In the genomic region with DNA sequence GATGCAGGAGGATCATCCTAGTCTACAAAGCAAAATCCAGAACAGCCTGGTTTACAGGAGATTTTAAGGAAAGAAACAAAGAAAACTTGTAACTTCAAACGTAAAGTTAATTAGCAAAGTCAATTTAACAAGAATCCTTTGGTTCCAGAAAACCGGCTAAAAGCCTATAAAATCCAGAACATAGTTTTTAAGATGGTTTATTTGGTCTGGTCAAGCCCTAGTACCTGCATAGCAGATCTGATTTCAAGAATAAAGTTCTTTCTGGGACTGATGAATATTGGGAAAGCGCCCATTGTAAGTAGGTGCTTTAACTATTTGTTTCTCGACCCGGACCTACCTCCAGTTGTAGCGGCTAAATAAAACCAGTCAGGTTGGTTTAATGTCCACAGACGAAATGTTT, we compare ENCODE assay signal across 8 mouse cellular contexts. TPM values are rescaled to one million over a fixed set of nuclear protein-coding genes. Genes with fewer than 3 reads are reported as not detected.
DNase-seq lines count a peak whose midpoint lies in the region; ATAC-seq and TF ChIP-seq lines count a peak whose summit lies in the region.

No protein-coding gene starts in this region.

- no peak overlapping the region for H3K27ac ChIP-seq in kidney, embryonic 16.5 days (ENCODE audit: low read length)
- H3K27ac ChIP-seq in embryonic facial prominence, embryonic 10.5 days (replicated peaks), result peak overlapping the region; percentile 83
- no peak overlapping the region for H3K27ac ChIP-seq in hindbrain, postnatal 0 days
- H3K27ac ChIP-seq in midbrain, postnatal 0 days (ENCODE audit: low read depth, low read length), result no peak overlapping the region

- H3K9ac ChIP-seq in kidney, embryonic 16.5 days (replicated peaks; ENCODE audit: low read length), result peak overlapping the region; percentile 75
- peak overlapping the region; percentile 65 for H3K9ac ChIP-seq in hindbrain, postnatal 0 days (replicated peaks; ENCODE audit: low read length)
- peak overlapping the region; percentile 69 for H3K9ac ChIP-seq in midbrain, postnatal 0 days (replicated peaks; ENCODE audit: low read length, poor library complexity, severe bottlenecking)

- TF ChIP-seq CTCF in hindbrain, postnatal 0 days (IDR thresholded peaks at IDR 0.05; ENCODE audit: low read depth), result no peak
- TF ChIP-seq CTCF in midbrain, postnatal 0 days (IDR thresholded peaks at IDR 0.05), result no peak

- peak overlapping the region; percentile 77 for H3K4me3 ChIP-seq in kidney, embryonic 16.5 days (ENCODE audit: low read length)
- peak overlapping the region; percentile 81 for H3K4me3 ChIP-seq in embryonic facial prominence, embryonic 10.5 days
- H3K4me3 ChIP-seq in hindbrain, postnatal 0 days (ENCODE audit: low read length), result peak overlapping the region; percentile 89
- H3K4me3 ChIP-seq in midbrain, postnatal 0 days (ENCODE audit: low read depth, low read length), result peak overlapping the region; percentile 80

- H3K9me3 ChIP-seq in kidney, embryonic 16.5 days (ENCODE audit: low read length), result no peaks in the 10 kb centered on the region
- H3K9me3 ChIP-seq in embryonic facial prominence, embryonic 10.5 days, result no peaks in the 10 kb centered on the region
- H3K9me3 ChIP-seq in hindbrain, postnatal 0 days (ENCODE audit: low read length), result no peaks in the 10 kb centered on the region
- H3K9me3 ChIP-seq in midbrain, postnatal 0 days (ENCODE audit: low read length), result no peaks in the 10 kb centered on the region

- peaks cover 7% of the 10 kb centered on the region for H3K4me1 ChIP-seq in kidney, embryonic 16.5 days (ENCODE audit: insufficient read depth, low read length)
- H3K4me1 ChIP-seq in embryonic facial prominence, embryonic 10.5 days, result peaks cover 15% of the 10 kb centered on the region
- H3K4me1 ChIP-seq in hindbrain, postnatal 0 days (ENCODE audit: insufficient read depth, low read length), result 0 out of 2 replicates have a peak, but pooled peaks cover 6% of the 10 kb centered on the region
- no peaks in the 10 kb centered on the region for H3K4me1 ChIP-seq in midbrain, postnatal 0 days (ENCODE audit: insufficient read depth, low read length)

- WGBS in kidney, embryonic 16.5 days, result 7% methylated on average over 7 of the region's 7 CpGs
- 7% methylated on average over 7 of the region's 7 CpGs for WGBS in embryonic facial prominence, embryonic 10.5 days
- WGBS in hindbrain, postnatal 0 days, result 6% methylated on average over 7 of the region's 7 CpGs
- WGBS in midbrain, postnatal 0 days, result 10% methylated on average over 7 of the region's 7 CpGs

- no peak for ATAC-seq in kidney, embryonic 16.5 days (ENCODE audit: low FRiP score, low TSS enrichment)
- ATAC-seq in hindbrain, postnatal 0 days, result no peak
- no peak for ATAC-seq in midbrain, postnatal 0 days (ENCODE audit: low FRiP score)
- no peak for ATAC-seq in CD4-positive, CD25-positive, alpha-beta regulatory T cell, adult 4 months

- H3K4me2 ChIP-seq in kidney, embryonic 16.5 days (replicated peaks; ENCODE audit: low read depth, low read length), result peak overlapping the region; percentile 78
- H3K4me2 ChIP-seq in hindbrain, postnatal 0 days (ENCODE audit: low read depth, low read length), result peak overlapping the region; percentile 68
- peak overlapping the region; percentile 68 for H3K4me2 ChIP-seq in midbrain, postnatal 0 days (ENCODE audit: low read depth, low read length, poor library complexity, severe bottlenecking)

- H3K27me3 ChIP-seq in kidney, embryonic 16.5 days (ENCODE audit: insufficient read depth, low read length), result no peaks in the 10 kb centered on the region
- no peaks in the 10 kb centered on the region for H3K27me3 ChIP-seq in embryonic facial prominence, embryonic 10.5 days (replicated peaks; ENCODE audit: low read depth, poor library complexity, severe bottlenecking)
- H3K27me3 ChIP-seq in hindbrain, postnatal 0 days (ENCODE audit: insufficient read depth, low read length), result no peaks in the 10 kb centered on the region
- no peaks in the 10 kb centered on the region for H3K27me3 ChIP-seq in midbrain, postnatal 0 days (ENCODE audit: insufficient read depth, low read length)

- DNase-seq in kidney, adult 8-10 months, result no peak
- no peak for DNase-seq in embryonic facial prominence, embryonic 10.5 days (ENCODE audit: low spot score)
- DNase-seq in hindbrain, postnatal 0 days (ENCODE audit: low spot score), result peak; percentile 2
- DNase-seq in midbrain, postnatal 0 days (ENCODE audit: low spot score), result no peak
- no peak for DNase-seq in left cerebral cortex, postnatal 25 days (ENCODE audit: low spot score in 2 of 2)
- no peak for DNase-seq in layer of hippocampus, postnatal 36 days

- intact Hi-C loops in left cerebral cortex, postnatal 25 days (cut with DNase I), result no loop called here

- H3K36me3 ChIP-seq in kidney, embryonic 16.5 days (ENCODE audit: insufficient read depth, low read length), result peaks cover under 1% of the 10 kb centered on the region; the same call in 1 of the 2 replicates
- peaks cover 22% of the 10 kb centered on the region for H3K36me3 ChIP-seq in embryonic facial prominence, embryonic 10.5 days (replicated peaks)
- H3K36me3 ChIP-seq in hindbrain, postnatal 0 days (ENCODE audit: insufficient read depth, low read length), result no peaks in the 10 kb centered on the region
- peaks cover under 1% of the 10 kb centered on the region; the same call in 1 of the 2 replicates for H3K36me3 ChIP-seq in midbrain, postnatal 0 days (ENCODE audit: insufficient read depth, low read length)

RNA-seq across cellular contexts. Expression of gene Tmem184c, which starts 0.9 kb away (rescaled TPM):
- 37.7 and 39.1 TPM in 2 replicates for polyA plus RNA-seq in kidney, embryonic 16.5 days (2015; fragmentation: Nextera tagmentation; extraction: Ambion mirVana)
- 44.6 and 48.8 TPM in 2 replicates for polyA plus RNA-seq in embryonic facial prominence, embryonic 10.5 days (2016; fragmentation: Nextera tagmentation; extraction: Ambion mirVana)
- 47.6 and 59.2 TPM in 2 replicates for total RNA-seq in hindbrain, postnatal 0 days (2014; rRNA removed)
- polyA plus RNA-seq in hindbrain, postnatal 0 days (2015; fragmentation: Nextera tagmentation; extraction: Ambion mirVana), result 65.3 and 66.5 TPM in 2 replicates
- 61.9 and 75.0 TPM in 2 replicates for total RNA-seq in midbrain, postnatal 0 days (2014; rRNA removed)
- polyA plus RNA-seq in midbrain, postnatal 0 days (2015; fragmentation: Nextera tagmentation; extraction: Ambion mirVana), result 64.0 and 65.1 TPM in 2 replicates
- 10 to 100 TPM; 59.8 to 62.3 TPM for total RNA-seq in left cerebral cortex, postnatal 25 days (2021)
- 10 to 100 TPM; 19.2 to 22.3 TPM for polyA plus RNA-seq in CD4-positive, CD25-positive, alpha-beta regulatory T cell, adult 4 months (2017; shearing (Covaris generic))
- 10 to 100 TPM; 70.9 to 71.4 TPM for total RNA-seq in layer of hippocampus, postnatal 36 days (2021)
